Mouse (Mus musculus) layer of hippocampus, postnatal 10 days (tissue): ENCODE measurements around the gene Ankrd11. TPM values are rescaled to one million over a fixed set of nuclear protein-coding genes. Genes with fewer than 3 reads are reported as not detected.
"Not testable (repeated sequence)": the region's sequence is repeated elsewhere in the genome, so short reads cannot be mapped to it uniquely, and the experiment has no call there.

ENCODE experiments used
- DNase-seq, 2 experiments: peaks; one replicate each; pipeline ENCODE4 v3.0.0; 2021; ENCODE audit warnings: low spot score in 2 of 2
- long read RNA-seq: library from polyadenylated mRNA; stranded (forward); transcript quantifications from one replicate; pipeline ENCODE4 v2.0.0, GENCODE M21; 2023
- total RNA-seq, 2 experiments: library from RNA; stranded (reverse); gene quantifications; 2 replicates each; pipeline ENCODE4 v1.2.3; 2021

Gene Ankrd11
- 100 to 1,000 TPM; 147 to 160 TPM for total RNA-seq
- long read RNA-seq, partial matches to known transcripts: 34 of 53 reads
- long read RNA-seq, other reads (novel, unspliced or antisense): 16 of 53 reads

GRCm38 (mm10) chr8:123042158-123042973 lies at the start of gene Ankrd11:
TSS of gene Ankrd11 (minus strand) at chr8:123042277.
- peak; percentile 99 to 100 for DNase-seq

- no peak for DNase-seq
Observed at GRCm38 (mm10) chr8:123087289-123087688, 45.2 kb upstream of the Ankrd11 start.

- peak in 1 of 2 experiments; percentile 49 for DNase-seq
Observed at GRCm38 (mm10) chr8:123083610-123084009, 41.5 kb upstream of the Ankrd11 start.

- no peak for DNase-seq
Observed at GRCm38 (mm10) chr8:123082993-123083392, 40.9 kb upstream of the Ankrd11 start.

- no peak for DNase-seq
Observed at GRCm38 (mm10) chr8:123077213-123077612, 35.1 kb upstream of the Ankrd11 start.

GRCm38 (mm10) chr8:123071176-123071575 lies 29.1 kb upstream of the Ankrd11 start:
- DNase-seq: no peak

GRCm38 (mm10) chr8:123066101-123066683 lies 24.1 kb upstream of the Ankrd11 start:
- no peak for DNase-seq

- peak; percentile 92 to 96 for DNase-seq
Observed at GRCm38 (mm10) chr8:123065214-123066100, 23.4 kb upstream of the Ankrd11 start.

GRCm38 (mm10) chr8:123064809-123065213 lies 22.7 kb upstream of the Ankrd11 start:
- peak in 1 of 2 experiments; percentile 34 for DNase-seq

- no peak for DNase-seq
Observed at GRCm38 (mm10) chr8:123064072-123064471, 22.0 kb upstream of the Ankrd11 start.

- DNase-seq: no peak
Observed at GRCm38 (mm10) chr8:123062721-123063120, 20.6 kb upstream of the Ankrd11 start, which contains the start of gene Spg7. TSS of gene Spg7 (plus strand) at chr8:123062942.

- DNase-seq: no peak
Observed at GRCm38 (mm10) chr8:123051458-123051857, 9.4 kb upstream of the Ankrd11 start.

GRCm38 (mm10) chr8:123048402-123048801 lies 6.3 kb upstream of the Ankrd11 start:
- DNase-seq: no peak

- DNase-seq: no peak
Observed at GRCm38 (mm10) chr8:123047827-123048226, 5.8 kb upstream of the Ankrd11 start.

GRCm38 (mm10) chr8:123046706-123047105 lies 4.6 kb upstream of the Ankrd11 start:
- no peak for DNase-seq

- DNase-seq: not testable (repeated sequence)
Observed at GRCm38 (mm10) chr8:123044743-123045425, 2.8 kb upstream of the Ankrd11 start.

GRCm38 (mm10) chr8:123043941-123044340 lies 1.9 kb upstream of the Ankrd11 start:
- DNase-seq: no peak

GRCm38 (mm10) chr8:123042974-123043625 lies 1.0 kb upstream of the Ankrd11 start:
- DNase-seq: no peak

- no peak for DNase-seq
Observed at GRCm38 (mm10) chr8:123041774-123042105, 337 bp downstream of the Ankrd11 start.
